Mouse (Mus musculus) liver, adult (tissue): Measurements from ENCODE around the gene Gm3269.
"Not testable (repeated sequence)": the region's sequence is repeated elsewhere in the genome, so short reads cannot be mapped to it uniquely, and the experiment has no call there.

Experiments
- GATA4 ChIP-seq: IDR thresholded peaks from 2 replicates; pipeline ENCODE4 v1.6.1; 2014; ENCODE audit warnings: mild to moderate bottlenecking, low read length; ENCODE audit not compliant: insufficient replicate concordance

Gm3269 gene

DNA sequence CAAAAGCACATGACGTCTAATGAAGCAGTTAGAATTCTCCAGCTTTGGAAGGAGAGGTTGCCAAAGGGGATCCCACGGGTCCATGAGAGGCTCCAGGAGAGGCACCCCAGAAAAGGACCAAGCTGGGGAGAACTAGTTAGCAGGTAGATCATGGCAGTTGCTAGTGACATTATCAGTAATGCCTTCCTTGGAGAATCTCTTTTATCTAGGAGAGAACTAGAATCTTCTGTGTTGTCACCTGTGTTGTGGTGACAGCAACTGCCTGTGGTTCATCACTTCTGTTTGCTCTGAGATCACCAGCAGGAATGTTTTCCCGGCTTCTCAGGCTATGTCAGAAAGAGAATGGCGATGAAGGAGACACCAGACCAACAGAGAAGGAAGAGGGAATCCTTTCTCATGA is at the start of gene Gm3269:
TSS of gene Gm3269 (plus strand) at position 301 of the 400 bp plus-strand sequence.
- not testable (repeated sequence) for TF ChIP-seq GATA4

GRCm38 (mm10) chr14:4855299-4855980 is 17.5 kb downstream of the Gm3269 start, which contains the start of gene Gm3264:
TSS of gene Gm3264 (plus strand) at chr14:4855576.
- TF ChIP-seq GATA4: not testable (repeated sequence)

DNA sequence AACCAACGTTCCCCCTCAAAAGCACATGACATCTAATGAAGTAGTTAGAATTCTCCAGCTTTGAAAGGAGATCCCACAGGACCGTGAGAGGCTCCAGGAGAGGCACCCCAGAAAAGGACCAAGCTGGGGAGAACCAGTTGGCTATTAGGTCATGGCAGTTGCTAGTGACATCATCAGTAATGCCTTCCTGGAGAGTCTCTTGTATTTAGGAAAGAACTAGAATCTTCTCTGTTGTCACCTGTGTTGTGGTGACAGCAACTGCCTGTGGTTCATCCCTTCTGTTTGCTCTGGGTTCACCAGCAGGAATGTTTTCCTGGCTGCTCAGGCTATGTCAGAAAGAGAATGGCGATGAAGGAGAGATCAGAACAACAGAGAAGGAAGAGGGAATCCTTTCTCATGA is 54.2 kb downstream of the Gm3269 start, which contains the start of gene Gm3278:
TSS of gene Gm3278 (plus strand) at position 301 of the 400 bp plus-strand sequence.
- not testable (repeated sequence) for TF ChIP-seq GATA4
